Mouse (Mus musculus): ENCODE measurements around the gene Togaram2.

Togaram2 gene

DNA sequence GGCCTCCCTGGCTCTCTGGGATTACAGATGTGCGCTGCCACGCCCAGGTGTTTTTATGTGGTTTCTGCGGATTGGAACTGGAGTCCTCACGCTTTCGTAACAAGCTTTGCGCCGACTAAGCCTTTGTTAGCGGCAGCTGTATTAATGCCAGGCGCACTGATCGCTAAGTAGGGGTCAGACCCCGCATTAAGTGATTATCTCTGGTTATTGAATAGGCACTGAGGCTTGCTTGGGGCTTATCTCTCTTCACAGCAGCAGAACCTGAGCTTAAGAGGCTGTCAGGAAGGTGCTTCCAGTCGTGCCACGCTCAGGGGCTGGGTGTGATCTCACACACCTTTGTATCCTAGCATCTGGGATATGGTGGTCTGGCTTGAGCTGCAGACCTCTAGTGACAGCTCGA, 8.6 kb downstream of the Togaram2 start:
- DNase-seq (ENCODE audit: extremely low spot score, low read depth, low spot score), result no peak

DNA sequence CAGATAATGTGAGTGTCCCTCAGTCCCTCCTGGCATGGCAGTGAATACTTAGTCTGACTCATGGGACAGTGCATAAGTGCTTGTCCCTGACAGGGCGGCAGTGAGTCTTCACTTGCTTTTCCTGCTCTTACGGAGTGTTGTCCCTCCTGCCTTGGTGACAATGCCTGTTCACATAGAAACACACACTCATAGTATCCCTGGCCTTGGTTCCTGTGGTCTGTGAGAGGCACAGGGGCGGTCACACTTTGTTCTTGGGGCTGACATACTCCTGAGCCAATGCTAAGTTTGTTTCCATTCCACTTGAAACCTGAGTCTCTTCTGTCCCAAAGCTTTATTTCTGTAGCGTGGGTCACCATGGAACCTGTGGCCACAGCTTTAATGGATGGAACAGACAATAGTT, 9.3 kb downstream of the Togaram2 start:
- no peak for DNase-seq (ENCODE audit: extremely low spot score, low read depth, low spot score)

DNA sequence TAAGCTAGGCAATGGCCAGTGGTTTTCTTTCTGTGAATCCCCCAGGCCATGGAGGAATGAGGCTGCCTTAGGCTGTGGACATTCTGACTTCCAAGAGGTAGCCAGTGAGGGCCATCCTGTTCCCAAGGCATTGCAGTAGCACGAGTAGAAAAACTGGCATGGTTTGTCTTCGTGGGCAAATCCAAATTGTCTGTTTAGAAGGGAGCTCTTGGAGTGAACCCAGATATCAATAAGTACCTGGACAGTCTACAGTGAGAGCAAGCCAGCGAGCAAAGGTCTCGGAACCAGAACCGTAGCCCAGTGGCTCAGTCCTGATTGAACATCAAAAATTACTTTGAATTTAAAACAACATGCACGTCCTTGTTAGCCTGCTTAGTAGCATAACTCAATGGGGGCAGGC, 10.2 kb downstream of the Togaram2 start:
- DNase-seq (ENCODE audit: extremely low spot score, low read depth, low spot score), result no peak

DNA sequence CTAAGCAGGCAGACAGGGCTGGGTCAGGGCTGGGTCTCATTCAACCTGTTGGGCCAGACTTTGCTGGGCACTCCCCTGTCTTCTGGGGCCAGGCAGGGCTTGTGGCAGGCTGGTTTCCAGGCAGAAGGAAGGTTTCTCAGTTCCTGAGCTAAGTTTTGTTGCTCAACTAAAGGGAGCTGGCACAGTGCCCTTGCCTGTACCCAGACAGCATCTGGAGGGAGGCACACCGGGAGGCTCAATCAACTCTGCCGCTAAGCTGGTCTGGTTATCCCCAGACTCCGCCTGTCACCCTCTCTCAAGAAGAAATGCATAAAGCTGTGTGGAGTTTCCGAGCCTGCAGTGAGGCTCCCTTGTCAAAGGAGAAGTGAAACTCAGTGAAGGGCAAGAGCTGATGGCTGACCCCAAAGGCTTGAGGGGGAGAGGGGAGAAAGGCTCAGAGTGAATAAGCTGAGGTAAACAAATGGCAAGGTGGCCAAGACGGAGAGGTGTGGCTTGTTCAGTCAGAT, 11.1 kb downstream of the Togaram2 start:
- DNase-seq (ENCODE audit: extremely low spot score, low read depth, low spot score), result no peak

DNA sequence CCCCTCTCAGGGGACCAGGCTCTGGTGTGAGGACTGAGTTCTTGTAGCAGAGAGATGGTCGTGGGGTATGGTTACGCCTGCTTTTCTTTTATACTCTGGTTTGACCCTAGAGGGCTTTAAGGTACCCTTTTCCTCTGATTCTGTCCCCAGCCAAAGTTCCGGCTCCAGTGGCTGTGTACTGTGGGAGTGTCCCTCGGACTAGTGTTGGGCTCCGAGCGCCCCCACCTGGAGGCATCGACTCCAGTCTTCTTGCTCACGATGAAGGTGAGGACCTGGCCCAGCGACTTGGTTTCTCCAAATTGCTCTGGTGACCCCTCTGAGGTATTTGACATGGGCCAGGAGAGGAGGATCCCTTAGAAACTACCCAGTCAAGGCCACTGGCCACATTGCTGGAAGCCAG, 14.4 kb downstream of the Togaram2 start:
- DNase-seq (ENCODE audit: extremely low spot score, low read depth, low spot score), result no peak

DNA sequence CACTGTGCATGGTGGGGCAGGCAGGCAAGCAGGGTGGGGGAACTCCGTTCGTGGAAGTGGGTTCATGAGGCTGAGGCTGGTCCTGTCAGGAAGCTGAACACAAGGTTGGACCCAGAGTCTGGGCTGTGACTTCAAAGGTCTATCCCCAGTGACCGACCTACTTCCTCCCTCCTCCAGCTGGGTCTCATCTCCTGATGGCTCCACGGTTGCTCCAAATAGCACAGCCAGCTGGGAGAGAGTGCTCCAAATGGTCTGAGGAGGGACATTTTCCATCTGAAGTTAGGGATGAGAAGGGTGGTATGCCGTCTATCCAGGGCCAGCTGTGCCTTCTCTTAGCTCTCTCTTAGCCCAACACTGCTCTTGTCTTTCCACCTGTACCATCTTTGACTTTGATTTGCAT, 16.8 kb downstream of the Togaram2 start:
- no peak for DNase-seq (ENCODE audit: extremely low spot score, low read depth, low spot score)

DNA sequence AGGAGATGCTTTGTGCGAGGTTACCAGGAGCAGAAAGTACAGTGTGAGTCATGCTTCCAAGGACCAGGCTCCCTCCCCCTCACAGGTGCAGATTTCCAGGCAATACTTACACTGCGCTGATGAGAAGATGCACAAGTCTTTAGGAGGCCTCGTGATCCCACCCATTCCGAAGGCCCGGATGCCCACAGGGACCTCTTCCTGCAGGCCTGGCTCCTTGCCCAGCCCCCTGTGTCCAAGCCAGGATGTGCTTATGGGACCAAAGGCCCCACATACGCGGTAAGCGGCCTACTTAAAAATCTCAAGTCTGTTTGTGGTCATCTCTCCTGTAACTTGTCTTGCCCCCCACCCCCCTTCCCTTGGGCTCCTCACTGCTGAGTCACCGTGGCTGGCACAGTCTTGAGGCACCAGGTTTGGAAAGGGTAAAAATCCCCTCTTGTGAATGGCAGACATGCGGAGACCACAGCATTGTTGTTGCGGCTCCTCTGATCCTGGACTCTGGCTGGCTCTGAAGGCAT, 18.4 kb downstream of the Togaram2 start:
- DNase-seq (ENCODE audit: extremely low spot score, low read depth, low spot score), result no peak

DNA sequence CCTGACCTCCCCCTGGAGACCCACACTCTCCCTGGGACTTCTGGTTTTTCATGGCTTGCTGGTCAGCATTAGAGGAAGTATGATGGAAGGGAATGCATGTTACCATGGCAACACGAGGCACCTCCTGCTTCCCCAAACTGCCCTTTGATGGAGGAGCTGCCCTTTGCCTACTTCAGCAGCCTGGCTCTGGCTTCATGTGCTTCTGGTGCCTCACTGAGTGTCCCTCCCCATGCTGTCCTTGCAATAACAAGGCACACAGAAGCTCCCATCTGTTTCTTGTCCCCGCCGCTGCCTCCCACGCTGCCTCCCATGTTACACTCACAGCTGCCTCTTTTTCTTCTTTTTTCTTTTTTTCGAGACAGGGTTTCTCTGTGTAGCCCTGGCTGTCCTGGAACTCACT, 20.3 kb downstream of the Togaram2 start:
- no peak for DNase-seq (ENCODE audit: extremely low spot score, low read depth, low spot score)

DNA sequence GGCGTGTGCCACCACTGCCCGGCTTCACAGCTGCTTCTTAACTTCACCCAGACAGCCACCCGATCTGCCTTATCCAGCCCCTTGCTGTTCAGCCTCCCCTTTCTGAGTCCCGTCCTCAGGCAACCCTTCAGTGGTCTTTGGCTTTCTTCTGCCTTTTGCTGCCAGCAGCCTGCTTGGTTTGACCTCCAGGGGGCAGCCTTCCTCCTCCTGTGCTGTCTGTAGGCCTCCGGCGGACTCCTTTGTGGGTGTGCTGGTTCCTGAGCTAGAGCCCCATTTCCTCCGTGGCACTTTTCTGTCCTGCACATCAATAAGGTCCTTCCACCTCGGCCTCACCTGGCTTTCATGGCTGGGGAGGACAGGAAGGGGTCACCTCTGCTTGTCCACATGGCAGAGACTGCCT, 20.7 kb downstream of the Togaram2 start:
- DNase-seq (ENCODE audit: extremely low spot score, low read depth, low spot score), result no peak

DNA sequence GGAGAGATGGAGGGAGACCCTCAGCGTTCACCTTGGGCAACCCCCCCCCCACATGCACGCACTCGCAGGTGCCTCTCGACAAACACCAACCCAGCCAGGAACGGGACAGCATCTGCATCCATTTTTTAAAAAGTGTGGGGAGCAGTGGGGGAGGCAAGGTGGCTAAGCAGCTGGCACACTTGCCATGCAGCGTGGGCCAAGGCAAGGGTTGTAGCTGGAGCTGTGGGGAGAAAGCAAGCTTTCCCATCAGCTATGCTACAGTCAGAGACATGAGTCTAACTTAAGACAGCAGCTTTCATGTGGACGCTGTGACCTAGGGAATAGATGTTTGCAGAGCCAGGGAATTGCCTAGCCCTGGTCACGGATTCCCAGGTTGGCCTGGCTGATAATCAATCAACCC, 22.1 kb downstream of the Togaram2 start:
- no peak for DNase-seq (ENCODE audit: extremely low spot score, low read depth, low spot score)

DNA sequence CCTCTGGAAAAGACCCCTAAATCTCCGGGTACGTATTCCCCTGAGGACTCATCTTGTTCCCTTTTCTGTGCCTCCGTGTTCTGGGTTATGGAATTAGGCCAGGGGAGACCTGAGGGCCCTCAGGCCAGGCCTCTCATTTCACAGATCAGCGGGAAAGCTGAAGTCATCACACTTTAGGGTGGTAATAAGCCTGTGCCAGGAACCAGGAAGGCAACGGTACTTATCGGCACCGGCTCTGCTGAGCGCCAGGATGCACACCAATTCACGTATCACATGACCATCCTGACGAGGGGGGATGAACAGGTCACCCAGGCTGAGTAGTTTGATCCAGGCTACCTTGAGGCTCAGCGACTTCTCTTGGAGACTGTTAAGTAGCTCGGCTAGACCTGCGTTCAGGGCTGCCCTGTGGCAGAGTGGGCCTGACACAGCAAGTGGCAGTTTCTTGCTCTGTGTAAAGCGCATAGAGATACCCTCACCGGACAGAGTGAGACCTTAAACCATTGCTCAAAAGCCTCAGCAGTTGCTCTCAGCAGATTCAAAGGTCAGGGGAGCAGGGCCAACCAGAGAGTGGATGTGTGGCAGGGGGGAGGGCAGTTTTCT, 22.8 kb downstream of the Togaram2 start:
- no peak for DNase-seq (ENCODE audit: extremely low spot score, low read depth, low spot score)

DNA sequence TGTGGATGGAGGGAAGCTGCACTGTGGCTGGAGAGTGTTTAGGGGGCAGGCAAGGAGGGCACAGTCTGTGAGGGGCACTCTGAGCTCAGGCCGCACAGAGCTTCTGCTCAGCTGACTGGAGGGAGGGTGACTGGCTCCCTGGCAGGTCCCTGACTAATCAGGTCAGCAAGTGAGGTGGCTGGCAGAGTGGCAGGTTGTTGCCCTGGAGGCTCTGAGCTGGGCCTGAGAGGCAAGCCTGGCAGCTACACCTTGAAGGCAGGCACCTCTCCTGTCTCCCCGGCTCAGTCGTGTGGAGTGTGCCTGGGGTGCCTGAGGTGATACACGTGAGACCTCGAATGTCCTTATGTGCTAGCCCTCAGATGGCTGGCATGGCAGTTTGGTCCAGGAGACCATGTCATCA, 23.3 kb downstream of the Togaram2 start:
- DNase-seq (ENCODE audit: extremely low spot score, low read depth, low spot score), result no peak

DNA sequence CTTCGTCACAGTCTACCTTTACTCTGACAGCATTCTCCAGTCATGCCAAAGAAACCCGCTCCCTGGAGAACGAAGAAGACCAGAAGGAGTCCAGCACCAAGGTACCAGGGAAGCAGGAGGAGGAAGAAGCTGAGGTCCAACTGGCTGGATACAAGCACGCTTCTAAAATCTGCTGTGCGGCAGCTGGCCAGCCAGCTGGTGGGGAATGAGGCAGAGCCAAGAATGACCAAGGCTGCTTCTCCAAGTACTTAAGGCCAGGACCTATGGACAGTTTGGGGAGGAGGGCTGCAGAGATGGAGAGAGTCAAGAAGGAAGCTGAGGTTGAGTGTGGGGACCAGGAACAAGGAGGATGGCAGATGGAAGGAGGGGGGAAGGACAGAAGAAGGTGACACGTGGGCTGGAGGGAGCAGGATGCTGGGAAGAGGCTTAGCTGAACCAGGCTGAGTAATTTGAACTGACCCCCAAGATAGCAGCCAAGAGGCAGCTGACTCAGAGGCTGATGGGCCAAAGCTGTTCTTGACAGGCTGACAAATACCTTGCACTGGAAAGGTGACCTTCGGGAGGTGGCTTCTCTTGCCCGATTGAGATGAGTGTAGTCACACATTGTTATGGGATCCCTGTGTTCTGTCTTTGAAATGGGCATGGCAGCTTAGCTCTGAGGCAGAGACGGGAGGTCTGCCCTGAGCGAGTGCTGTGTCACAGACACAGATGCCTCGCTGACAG, 25.0 kb downstream of the Togaram2 start:
- no peak for DNase-seq (ENCODE audit: extremely low spot score, low read depth, low spot score)

DNA sequence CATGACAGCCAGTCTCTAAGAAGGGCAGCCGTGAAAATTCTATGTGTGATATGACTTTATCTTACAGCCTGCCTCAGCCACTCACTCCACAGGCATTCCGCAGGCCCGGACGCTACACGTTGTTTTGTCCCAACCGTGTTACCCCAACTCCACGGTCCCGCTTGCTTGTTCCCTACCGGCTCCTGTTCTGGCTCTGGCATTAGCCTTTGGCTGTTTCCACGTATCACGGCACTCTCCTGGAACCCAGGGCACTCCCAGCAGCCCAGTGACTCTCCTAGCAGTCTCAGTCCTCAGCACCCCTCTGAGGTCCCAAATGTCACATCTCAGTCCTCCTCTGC, 25.5 kb downstream of the Togaram2 start:
- DNase-seq (ENCODE audit: extremely low spot score, low read depth, low spot score), result no peak

DNA sequence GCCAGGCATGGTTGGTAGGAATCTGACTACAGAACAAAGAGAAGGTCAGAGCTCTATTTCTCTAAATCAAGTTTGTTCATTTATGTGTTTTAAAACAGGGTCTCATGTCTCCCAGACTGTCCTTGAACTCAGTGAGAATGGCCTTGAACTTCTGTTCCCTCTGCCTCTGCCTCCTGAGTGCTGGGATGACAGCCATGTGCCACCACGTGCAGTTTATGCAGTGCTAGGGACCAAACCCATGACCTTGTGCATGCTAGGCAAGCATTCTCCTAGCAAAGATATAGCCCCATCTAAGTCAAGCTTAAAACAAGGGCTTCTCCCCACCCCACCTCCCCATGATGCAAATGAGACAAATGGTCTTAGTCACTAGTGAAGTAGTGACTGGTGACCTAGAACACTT, 32.1 kb downstream of the Togaram2 start:
- DNase-seq (ENCODE audit: extremely low spot score, low read depth, low spot score), result no peak

DNA sequence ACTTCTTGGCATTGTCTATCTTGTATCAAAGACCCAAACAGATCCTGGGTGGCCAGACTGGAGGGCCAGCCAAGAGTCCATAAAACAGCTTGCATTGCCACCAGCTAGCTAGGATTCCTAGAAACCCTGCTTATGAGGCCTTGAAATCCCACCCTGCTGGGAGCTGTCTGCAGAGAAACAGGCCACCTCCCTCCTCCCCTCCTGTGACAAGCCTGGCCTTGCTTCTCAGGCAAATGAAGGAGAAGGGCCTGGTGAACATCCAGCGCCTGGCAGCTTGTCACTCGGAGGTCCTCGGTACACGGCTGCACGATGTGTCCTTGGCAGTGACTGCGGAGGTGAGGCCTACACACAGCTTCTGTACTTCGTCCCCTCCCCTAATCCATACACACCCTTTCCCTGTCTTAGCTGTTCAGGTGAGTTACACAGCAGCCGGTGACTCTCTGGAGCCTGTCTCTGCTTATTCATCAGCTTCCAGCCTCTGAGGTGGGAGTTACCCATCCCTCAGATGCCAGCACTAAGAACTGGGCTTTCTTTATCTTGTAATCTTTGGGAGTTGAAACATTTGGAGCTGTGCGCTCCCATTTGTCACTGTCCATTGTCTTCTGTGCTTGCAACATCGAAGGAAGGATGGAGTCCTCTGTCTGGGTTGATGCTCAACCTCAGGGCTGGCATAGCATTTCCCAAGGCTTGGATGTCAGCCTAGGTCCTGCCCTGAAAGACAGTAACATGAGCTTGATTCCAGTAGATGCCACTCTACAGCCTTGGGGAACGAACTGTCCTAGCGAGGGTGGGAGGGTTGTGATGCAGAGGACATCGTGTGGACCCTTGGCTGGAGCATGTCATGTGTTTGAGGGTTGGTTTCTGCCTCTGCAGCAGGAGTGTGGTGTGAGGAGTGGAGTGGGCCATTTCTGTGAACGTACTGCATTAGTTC, 32.8 kb downstream of the Togaram2 start:
- no peak for DNase-seq (ENCODE audit: extremely low spot score, low read depth, low spot score)

DNA sequence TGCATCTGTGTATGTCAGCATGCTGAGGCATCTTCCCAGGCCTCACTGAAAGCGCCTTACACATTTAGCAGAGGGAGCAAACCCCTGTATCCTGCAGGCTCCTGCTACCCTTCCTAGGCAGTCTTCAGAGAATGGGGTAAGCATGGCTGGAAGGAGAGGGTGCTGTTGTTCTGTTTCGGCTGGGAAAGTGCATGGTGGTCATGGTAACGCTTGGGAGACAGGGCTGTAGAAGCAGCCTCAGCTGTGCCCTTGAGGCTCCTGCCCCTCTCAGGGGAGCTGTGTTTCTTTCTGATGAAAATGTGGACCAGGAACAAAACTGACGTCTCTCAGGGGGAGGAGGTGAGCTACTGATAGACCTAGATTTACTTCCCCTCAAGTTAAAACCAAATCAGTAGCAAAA, 34.7 kb downstream of the Togaram2 start:
- no peak for DNase-seq (ENCODE audit: extremely low spot score, low read depth, low spot score)

DNA sequence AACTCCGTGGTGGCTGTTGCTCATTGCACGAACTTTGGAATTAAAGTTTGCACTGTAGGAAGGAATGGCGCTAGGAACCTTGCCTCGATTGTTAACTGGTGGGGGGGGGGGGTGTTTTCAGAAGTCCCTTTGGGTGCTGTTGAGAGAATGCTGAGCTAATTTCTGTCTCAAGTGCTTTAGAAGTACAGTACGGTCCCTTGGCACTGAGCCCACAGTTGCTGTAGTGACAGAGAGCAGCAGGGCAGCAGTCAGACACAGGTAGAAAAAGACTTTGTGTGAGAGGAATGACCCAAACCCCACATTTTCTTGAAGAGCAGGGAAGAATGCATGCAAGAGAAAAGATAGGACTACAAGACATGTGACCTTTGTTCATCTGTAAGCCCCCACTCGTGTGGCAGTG, 39.2 kb downstream of the Togaram2 start:
- no peak for DNase-seq (ENCODE audit: extremely low spot score, low read depth, low spot score)

DNA sequence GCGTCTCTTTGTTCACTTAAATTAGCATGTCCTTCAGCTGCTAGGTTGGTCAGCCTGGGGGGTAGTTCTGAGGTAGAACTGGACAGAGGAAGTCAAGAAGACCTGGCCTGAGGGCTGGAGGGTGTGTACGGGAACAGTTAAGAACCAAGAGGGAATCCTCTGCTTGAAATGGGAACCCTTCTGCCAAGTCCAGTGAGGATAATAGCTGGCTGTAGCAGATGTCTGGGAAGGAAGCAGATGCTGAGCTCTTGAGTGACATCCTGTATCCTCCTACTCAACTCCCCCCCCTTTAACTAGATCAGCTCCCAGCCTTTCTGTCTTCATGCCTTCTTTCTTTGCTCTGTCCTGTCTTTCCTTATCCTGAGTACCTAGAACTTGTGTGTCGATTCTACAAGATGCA, 42.0 kb downstream of the Togaram2 start:
- DNase-seq (ENCODE audit: extremely low spot score, low read depth, low spot score), result no peak

DNA sequence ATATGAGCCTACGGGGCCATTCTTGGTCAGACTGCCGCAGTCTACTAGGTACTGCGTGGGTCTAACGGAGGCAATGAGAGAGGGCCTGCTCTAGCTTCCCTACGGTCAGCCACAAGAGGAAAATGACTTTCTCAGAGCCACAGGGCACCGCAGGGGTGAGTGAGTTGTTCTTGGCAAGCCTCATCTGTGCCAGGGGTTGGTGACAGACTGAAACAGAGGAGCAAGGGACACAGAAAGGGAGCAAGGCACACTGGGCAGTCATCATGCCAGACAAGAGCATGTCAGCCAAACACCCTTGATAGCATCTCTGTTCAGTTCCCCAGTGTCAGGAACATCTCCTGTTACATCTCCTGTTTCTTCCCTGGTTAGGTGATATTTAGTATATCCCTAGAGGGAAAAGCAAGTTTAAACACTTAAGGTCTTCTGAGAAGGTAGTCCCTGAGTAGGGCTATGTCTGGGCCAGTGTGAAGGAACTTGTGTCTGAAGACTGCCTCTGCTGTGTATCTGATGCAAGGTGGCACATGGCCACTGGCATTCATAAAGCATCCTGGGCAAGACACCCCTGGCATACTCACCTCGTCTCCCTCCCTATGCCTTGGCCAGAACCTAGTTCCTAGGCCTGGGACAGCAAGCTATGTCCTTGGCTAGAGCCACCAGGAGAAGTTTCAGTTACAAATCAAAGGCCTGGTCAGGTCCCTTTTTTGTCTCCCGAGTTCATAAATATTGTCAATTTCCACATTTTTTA, 45.0 kb downstream of the Togaram2 start:
- no peak for DNase-seq (ENCODE audit: extremely low spot score, low read depth, low spot score)

DNA sequence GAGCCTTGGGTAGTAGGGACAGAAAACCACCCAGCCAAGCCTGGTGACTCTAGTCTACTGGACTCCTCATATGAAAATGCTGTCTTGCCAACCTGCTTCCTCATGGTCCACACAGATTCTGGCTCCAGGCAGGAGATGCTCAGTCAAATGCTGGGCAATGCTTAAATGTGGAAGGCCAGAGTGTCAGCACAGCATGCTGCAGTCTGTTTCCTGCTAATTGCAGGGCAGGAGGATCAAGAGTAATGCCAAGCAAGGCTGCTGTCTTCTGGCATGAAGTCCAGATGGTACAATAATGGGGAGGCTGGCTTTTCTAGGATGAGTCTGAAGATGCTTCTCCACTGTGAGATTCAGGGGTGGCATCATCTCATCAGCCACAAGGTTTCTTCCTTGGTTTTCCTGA, 47.4 kb downstream of the Togaram2 start:
- DNase-seq (ENCODE audit: extremely low spot score, low read depth, low spot score), result no peak

All from hindlimb bud, embryonic 11.5 days (tissue).